Mouse (Mus musculus): ENCODE results near the gene Mdm2.
"Not testable (repeated sequence)": the region's sequence is repeated elsewhere in the genome, so short reads cannot be mapped to it uniquely, and the experiment has no call there.

The Mdm2 gene

DNA sequence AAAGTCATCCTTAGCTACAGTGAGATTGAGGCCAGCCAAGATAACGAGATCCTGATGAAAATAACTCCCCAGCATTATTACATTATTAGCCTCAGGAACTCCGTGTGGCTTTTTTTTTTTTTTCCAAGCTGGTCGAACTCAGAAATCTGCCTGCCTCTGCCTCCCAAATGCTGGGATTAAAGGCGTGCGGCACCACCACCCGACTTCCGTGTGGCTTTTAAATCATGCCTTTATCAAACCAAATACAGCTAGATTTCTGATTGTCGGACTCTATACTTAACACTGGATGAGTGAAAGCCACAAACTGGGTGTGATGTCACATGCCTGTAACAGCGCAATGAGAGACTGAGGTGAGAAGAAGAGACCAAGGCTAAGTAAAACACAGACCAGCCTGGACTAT, 2.3 kb upstream of the Mdm2 start:
- no peak for DNase-seq (ENCODE audit: low spot score)

DNA sequence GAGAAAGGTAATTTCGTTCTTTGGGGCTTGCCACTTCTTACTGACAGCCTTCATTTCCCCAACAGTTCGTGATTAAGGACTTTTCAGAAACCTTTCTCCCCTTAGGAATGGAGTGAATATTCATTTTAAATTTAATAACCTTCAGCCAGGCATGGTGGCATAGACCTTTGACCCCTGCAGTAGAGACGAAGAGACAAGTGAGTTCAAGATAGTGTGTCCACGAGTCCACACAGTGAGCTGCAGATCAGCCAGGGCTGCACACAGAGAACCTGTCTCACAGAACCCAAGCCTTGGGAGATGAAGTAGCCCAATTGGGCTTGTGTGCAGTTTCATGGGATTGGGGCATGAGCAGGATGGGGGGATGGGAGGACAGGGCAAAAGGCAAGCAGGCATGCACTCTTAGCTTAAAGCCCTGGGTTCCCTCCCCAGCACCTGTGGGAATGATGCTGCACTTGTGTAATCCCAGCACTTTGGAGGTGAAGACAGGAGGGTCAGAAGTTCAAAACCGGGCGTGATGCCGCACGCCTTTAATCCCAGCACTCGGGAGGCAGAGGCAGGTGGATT, 1.7 kb upstream of the Mdm2 start:
- DNase-seq (ENCODE audit: low spot score) = no peak

DNA sequence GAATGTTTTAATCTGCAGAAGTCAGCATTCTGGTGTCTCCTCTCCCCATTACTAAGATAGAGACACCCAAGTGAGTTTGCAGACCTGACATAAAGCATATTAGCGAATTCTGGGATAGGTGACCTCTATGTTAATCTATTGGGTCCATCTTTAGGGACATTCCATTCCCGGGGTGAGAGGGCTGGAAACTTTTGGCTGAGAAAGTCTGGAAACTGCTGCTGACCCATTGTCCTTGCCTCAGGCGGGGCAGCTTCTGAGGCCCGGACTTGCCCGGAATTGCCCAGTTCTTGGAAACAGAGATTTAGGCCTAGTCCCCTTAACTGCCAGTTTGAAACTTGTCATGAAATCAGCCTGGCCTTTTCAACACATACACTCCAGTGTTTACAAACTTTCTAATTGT, 850 bp upstream of the Mdm2 start:
- no peak for DNase-seq (ENCODE audit: low spot score)

DNA sequence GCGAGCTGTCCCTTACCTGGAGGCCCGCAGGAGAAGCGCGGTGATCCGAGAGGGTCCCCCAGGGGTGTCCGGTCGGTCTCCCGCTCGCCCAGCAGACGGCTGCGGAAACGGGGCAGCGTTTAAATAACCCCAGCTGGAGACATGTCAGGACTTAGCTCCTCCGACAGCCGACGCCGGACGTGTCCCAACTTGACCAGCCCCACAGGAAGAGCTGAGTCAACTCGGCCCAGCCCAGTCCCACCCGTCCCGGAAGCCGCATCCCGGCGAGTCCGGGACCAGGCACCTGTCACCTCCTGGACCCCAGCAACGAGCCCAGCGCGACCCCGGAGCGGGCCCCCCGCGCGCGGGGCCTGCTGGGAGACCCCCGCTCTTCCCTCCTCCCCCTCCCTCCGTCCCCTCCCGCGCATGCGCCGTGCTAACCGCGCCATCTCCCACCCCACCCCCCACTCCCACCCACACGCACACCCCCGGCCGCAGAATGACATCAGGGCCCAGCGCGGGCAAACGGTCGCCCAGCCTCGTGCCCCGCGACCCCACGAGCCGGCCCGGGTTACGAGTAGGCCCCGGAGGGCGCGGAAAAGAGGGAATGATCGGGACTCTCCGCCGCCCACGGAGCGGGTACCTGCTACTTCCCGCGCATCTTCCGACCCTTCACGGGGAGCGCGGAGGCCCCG, 491 bp downstream of the Mdm2 start:
- DNase-seq (ENCODE audit: low spot score) = peak; percentile 87

DNA sequence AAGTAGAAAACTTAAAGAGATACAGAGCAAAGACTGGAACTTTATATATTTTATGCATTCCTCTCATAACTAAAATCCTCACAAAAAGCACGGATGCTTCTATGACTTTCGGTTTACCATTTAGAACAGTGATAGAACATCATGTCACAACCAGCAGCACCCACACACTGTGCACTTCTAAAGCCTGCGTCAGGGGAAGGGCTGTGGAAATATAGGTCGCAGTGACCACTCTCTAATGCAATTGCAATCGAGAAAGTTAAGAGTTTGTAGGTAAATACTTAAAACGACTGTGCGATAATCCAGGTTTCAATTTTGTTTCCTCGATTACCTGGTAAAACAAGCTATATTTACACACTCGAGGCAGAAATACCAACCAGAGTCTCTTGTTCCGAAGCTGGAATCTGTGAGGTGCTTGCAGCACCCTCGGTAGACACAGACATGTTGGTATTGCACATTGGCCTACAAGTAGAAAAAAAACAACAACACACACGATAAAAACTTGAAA, 1.2 kb downstream of the Mdm2 start:
- DNase-seq (ENCODE audit: low spot score) = no peak

DNA sequence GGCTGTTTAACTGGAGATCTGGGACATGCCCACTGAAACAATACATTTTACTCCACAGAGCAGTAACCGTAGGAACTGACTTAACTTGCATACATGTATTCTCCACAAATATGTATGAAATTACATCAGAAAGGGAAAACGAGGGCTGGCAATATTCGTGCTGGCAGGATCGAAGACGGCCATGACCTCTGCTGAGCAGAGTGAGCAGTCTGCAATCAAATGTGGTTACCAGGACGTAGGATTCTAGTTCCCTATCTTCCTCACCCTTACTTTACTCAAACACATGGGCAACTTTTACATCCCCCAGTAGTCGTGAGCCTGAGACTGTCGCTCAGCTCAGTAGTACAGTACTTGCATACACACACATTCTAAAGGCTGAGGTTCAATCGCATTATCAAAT, 1.7 kb downstream of the Mdm2 start:
- no peak for DNase-seq (ENCODE audit: low spot score)

DNA sequence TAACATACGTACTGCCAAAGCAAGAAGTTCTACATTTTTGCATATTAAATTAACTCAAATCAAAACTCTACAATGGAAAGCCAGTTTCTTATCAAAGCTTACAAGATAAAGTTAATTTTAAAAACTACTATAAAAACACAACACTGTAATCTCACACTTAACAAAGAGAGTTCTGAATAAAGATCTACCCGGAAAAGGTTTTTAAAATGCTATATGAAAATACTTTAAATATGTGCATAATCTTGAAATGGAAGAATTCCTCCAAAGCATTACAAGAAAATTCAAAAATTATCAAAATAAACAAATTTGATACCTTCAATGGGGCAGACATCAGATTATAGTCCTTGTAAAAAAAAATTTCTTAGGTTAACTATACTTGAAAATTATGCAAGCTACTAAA, 2.2 kb downstream of the Mdm2 start:
- no peak for DNase-seq (ENCODE audit: low spot score)

DNA sequence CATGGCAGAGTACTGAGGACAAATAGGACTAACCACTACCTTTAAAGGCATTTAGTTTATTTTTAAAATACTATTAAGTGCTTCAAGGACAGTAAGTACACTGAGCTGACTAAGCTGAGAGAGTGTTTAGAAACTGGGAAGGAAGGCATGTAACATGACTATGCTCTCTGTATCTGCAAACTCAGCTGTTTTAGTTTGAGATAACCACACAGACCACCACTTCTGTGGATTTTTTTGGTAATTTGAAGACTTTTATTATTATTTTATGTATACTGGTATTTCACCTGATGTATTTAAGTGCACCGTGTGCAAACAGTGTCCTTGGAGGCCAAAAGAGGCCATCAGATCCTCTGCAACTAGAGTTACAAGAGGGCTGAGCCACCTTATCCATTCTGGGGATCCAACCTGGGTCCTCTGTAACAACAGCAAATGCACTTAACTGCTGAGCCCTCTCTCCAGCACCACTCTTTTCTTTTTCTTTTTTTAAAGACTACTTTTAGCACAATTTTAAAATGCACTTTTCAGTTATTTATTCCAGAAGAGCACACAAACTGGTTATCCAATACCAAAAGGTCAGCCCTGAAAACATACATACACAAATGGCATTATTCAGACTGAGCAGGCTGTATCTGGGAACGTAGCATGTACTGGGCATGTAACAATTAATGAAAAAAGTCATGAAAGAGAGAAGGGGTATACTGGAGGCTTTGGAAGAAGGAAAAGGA, 3.3 kb downstream of the Mdm2 start:
- DNase-seq (ENCODE audit: low spot score) = no peak

DNA sequence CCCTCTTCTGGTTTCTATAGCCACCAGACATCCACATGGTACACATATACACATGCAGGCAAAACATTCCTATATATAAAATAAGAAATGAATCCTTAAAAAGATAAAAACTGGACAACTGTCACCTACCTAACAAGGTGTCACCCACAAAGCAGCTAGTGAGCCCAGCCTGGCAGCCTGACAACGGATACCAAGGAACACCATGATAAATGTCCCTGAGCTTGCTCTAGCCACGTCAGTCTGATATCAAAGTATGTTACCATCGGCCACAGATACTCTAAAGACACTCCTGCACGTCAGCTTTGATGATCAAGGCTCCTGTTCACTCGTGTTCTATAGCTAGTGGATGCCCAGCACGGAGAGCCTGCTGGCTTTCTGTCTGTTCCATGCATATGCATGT, 4.1 kb downstream of the Mdm2 start:
- DNase-seq (ENCODE audit: low spot score) = no peak

DNA sequence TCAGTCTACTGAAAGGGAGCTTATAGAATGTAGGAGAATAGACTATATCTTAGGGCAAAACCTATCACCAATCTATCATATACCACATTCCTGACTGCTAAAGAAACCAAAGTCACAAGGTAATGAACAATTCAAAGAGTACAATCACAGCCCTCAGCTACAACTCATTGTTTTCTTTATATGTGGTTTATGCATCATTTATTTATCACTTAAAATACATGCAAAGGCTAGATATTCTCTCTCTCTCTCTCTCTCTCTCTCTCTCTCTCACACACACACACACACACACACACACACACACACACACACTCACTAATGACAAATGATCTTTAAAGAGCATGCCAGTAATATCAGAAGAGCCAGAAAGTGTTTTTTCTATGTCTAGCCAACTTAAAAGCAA, 4.8 kb downstream of the Mdm2 start:
- no peak for DNase-seq (ENCODE audit: low spot score)

DNA sequence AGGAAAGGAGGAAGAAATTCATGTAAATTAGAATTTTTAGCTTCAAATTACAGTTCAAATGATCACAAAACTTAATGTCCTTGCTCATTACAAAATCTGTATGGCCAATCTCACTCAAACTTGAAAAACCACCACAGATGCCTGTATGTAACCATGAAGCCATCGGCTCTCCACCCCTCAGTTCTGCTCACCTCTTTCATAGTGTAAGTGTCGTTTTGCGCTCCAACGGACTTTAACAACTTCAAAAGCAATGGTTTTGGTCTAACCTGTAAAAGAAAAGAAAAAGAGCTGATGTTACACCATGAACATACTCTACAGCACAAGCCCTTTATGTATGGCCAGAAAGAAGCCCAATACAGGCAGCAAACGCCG, 5.6 kb downstream of the Mdm2 start:
- no peak for DNase-seq (ENCODE audit: low spot score)

DNA sequence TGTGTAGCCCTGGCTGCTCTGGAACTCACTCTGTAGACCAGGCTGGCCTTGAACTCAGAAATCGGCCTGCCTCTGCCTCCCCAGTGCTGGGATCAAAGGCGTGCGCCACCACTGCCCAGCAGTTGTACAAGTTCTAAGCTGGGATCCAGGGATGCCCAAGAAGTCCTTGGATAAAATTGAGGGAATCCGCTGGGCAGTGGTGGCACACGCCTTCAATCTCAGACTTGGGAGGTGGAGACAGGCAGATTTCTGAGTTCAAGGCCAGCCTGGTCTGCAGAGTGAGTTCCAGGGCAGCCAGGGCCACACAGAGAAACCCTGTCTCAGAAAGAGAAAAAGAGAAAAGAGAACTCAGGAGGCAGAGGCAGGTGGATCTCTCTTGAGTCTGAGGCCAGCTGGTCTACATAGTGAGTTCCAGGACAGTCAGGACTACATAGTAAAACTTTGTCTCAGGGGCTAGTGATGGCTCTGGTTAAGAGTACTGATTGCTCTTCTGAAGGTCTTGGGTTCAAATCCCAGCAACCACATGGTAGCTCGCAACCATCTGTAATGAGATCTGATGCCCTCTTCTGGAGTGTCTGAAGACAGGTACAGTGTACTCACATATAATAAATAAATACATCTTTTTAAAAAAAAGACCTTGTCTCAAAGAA, 6.1 kb downstream of the Mdm2 start:
- not testable (repeated sequence) for DNase-seq (ENCODE audit: low spot score)

DNA sequence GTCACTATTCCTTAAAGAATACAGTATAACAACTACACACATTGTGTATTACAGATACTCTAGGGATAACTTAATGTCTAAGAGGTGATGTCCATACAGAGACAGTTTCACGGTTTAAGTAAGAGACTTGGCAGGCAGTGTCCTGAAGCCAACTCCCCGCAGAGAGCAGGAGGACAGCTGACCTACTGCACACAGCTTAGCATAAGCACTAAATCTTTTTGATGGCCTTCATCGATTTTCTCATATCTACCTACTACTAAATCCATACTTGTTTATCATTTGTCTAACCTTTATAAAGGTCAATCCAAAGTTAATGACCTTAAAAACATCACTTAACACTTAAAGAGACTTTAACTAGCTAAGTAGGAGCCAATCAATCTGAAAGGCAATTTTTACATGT, 7.1 kb downstream of the Mdm2 start:
- no peak for DNase-seq (ENCODE audit: low spot score)

DNA sequence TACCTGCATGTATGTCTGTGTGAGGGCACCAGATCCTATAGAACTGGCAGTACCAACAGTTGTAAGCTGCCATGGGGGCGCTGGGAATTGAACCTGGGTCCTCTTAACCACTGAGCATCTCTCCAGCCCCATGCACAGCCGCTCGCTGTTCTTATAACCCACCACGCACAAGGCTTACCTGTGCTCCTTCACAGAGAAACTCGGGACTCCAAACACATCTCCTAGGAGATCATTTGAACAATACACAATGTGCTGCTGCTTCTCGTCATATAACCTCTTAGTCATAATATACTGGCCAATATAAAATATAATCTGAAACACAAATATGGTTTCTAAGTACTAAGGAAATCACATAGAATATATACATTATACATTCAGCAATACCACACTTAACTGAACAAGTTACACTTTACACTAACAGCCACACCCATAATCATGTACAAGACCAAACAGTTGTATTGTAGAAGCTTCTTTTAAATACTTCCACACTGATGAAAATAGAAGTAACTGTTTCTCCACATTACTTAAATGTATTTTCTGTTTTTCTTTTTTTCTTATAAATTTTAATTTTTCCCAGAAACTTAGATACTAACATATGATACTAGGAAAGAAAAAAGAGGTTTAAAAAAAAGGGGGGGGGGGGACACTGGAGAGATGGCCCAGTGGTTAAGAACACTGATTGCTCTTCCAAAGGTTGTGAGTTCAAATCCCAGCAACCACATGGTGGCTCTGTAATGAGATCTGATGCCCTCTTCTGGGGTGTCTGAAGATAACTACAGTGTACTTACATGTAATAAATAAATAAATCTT, 8.3 kb downstream of the Mdm2 start:
- DNase-seq (ENCODE audit: low spot score) = no peak

DNA sequence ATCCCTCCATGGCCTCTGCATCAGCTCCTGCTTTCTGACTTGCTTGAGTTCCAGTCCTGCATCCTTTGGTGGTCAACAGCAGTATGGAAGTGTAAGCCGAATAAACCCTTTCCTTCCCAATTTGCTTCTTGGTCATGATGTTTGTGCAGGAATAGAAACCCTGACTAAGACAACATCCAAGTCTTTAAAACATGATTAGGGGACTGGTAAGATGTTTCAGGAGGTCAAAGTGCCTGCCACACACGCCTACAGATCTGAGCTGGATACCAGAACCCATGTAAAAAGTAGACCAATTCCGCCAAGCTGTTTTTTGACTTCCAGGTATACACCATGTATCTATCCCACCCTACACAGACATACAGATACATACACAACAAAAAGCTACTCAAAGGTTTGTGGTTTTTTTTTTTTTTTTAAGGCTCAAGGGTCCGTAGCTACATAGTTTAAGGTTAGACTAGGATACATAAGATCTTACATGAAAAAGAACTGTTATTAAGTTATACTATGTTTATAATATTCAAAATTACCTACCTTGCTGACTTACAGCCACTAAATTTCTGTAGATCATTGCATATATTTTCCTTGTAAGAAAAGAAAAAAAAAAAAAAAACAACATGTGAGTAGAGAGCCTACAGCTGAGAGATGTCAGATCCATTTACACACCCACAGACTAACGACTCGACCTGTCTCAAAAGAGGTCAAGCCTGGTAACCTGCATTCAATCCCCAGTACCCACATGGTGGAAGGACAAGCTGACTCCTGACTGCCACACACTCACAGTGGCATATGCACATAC, 9.3 kb downstream of the Mdm2 start:
- no peak for DNase-seq (ENCODE audit: low spot score)

DNA sequence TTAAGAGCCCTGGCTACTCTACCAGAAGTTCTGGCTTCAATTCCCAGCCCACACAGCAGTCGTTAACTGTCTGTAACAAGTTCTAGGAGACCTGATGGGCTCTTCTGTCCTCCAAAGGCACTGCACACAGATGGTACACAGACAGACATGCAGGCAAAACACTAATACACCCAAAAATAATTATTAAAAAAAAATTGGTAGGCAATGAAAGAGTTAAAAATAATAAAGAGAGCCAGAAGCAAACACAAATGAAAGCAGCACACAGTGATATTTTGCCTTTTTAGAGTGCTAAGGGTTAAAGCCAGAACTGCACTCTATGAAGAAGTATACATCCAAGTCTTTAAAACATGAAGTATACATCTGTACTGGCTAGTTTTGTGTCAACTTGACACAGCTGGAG, 10.1 kb downstream of the Mdm2 start:
- DNase-seq (ENCODE audit: low spot score) = no peak

DNA sequence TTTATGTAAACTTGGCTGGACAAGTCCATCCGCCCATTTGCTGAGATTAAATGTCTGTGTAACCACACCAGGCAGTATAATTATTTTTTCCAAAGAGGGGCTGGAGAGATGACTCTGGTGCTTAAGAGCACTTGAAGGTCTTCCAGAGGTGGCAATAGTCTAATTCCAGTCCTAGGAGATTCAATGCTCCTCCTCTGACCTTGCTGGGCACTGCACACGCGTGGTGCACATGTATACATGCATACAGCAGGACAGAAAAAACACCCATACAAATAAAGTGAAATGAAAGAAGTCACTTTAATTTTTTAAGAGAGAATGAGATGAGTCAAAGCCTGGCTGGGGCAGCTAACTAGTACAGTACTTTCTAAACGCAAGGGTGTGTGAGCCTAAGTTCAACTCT, 10.6 kb downstream of the Mdm2 start:
- DNase-seq (ENCODE audit: low spot score) = no peak

DNA sequence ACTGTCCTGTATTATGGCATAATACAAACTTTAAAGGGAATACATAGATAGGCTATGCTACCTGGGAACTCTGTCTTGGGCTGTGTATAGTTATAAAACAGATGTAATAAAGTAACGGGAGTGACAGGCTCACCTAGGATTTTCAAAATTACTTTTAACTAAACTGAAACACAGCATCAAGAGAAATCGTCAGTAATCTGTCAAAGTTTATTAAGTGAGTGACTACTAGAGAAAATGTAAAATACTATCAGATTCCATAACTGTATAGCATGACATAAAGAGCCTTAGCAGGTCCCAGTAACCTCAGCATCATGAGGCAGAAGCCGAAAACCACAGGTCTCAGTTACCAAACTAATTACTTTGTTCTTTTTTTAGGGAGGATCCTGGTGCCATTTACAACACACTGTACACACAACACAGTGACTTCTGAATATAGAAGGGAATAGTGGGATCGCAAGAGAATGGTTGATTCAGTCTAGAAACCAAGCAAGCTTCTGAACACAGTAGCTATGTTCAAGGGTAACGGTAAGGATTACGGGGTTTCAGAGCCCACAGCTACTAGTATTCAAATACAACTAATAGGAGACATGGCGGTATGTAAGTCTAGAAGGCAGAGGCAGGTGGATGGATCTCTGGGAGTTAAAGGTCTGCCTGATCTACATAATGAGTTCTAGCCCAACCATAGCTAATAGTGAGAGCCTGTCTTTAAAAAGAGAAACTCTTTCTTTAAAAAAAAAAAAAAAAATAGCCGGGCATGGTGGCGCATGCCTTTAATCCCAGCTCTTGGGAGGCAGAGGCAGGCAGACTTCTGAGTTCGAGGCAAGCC, 12.0 kb downstream of the Mdm2 start:
- no peak for DNase-seq (ENCODE audit: low spot score)

DNA sequence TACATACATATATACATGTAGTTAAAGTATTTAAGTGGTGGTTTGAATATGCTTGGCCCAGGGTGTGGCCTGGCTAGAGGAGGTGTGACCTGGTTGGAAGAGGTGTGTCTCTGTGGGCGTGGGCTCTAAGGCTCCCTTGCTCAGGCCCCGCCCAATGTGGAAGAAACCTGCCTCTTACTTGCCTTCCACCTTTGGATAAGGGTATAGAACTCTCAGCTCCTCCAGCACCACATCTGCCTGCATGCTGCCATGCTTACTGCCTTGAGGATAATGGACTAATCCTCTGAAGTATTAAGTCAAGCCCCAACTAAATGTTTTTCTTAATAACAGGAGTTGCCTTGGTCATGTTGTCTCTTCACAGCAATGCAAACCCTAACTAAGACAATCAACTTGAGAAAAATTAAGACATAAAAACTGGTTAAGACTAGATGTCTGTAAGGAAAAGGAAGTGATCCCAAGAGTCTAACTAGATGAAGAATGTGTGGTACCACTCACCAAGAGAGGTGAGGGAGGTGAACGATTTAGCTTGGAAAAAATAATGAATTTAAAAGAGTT, 12.9 kb downstream of the Mdm2 start:
- no peak for DNase-seq (ENCODE audit: low spot score)

All from embryo, embryonic 10.5 days (tissue).